1 mouse cellular context compared by ENCODE assay signal in the genomic region with DNA sequence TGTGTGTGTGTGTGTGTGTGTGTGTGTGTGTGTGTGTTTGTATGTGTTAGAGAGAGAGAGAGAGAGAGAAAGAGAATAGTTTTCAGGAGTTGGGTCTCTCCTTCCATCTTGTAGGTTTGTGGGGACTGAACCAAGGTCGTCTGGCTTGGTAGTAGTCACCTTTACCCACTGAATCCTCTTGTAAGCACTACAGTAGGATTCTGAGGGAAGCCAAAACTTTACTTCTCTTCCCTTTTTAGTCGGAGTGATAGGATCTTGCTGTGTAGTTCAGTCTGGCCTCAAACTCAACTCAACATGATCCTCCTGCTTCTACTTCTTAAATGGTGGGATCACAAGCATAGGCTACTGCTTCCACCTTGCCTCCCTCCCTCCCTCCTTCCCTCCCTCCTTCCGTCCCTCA.
A peak's percentile ranks its signal among the peaks of the same experiment; 100 is the strongest.
TF ChIP-seq lines count a peak whose summit lies in the region.

No protein-coding gene starts in this region.

TF ChIP-seq in MEL, 35 proteins besides CTCF, POLR2A, EP300 and RAD21 (continued from another document):
- TF ChIP-seq POLR2AphosphoS5 (IDR thresholded peaks at IDR 0.05; ENCODE audit: borderline replicate concordance, low read depth, low read length) (no peak), SIN3A (IDR thresholded peaks at IDR 0.05; ENCODE audit: low read length) (peak; percentile 61), NELFE (IDR thresholded peaks at IDR 0.05; ENCODE audit: low read depth, low read length) (0 out of 2 replicates have a peak, but pooled peaks have one; percentile 21), GATA1 (IDR thresholded peaks at IDR 0.05; ENCODE audit: low read depth, low read length) (peak; percentile 37), JUND (IDR thresholded peaks at IDR 0.05; ENCODE audit: low read depth, low read length) (no peak)
TF ChIP-seq in MEL: peak in this region for 8.
